Mouse (Mus musculus) bone marrow, adult 2 months (tissue): ENCODE results near the gene Camta2.

ENCODE experiments used
- CTCF ChIP-seq: fragments of 200-500 bp; IDR thresholded peaks from 2 replicates; pipeline ENCODE4 v1.5.1; 2011; ENCODE audit warnings: low read length, control low read depth; ENCODE audit not compliant: control insufficient read depth, insufficient read depth
- POLR2A ChIP-seq: fragments of 200-500 bp; IDR thresholded peaks from 2 replicates; pipeline ENCODE4 v1.6.1; 2011; ENCODE audit warnings: low read depth, mild to moderate bottlenecking, control low read depth, low read length, borderline replicate concordance; ENCODE audit not compliant: control insufficient read depth

GRCm38 (mm10) chr11:70678576-70678975 lies 9.3 kb downstream of the Camta2 start:
- TF ChIP-seq POLR2A = no peak
- TF ChIP-seq CTCF = no peak
